Mouse (Mus musculus): ENCODE measurements at regions not wholly inside any gene's neighbourhood (a gene's known extent, or its start where the extent isn't known, plus 50 kb on each side); places are given as distances from the start of the nearest gene placed in this dataset.
"Not testable (repeated sequence)": the region's sequence is repeated elsewhere in the genome, so short reads cannot be mapped to it uniquely, and the experiment has no call there.

DNA sequence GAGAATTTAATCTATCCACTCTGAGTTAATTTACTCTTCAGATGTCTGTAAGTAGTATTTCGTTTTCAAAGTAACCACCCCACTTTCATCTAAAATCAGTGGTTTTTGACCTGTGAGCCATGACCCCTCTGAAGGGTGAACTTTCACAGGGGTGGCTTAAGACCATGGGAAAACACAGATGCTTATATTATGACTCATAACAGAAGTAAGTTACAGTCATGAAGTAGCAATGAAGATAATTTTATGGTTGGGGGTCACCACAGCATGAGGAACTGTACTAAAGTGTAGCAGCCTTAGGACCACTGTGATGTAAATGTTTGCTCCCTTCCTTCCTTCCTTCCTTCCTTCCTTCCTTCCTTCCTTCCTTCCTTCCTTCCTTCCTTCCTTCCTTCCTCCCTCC lies 215.2 kb downstream of the Zfp619 start:
- Histone ChIP-seq H3K4me3 (no peak overlapping the region), H3K4me1 (peaks cover 3% of the 10 kb centered on the region; the same call in 1 of the 2 replicates), H3K9me3 (no peaks in the 10 kb centered on the region), H3K4me2 (replicated peaks) (no peak overlapping the region), H3K36me3 (no peaks in the 10 kb centered on the region), H3K27me3 (replicated peaks) (no peaks in the 10 kb centered on the region), H3K9ac (no peak overlapping the region), H3K27ac (no peak overlapping the region)
- no peak for ATAC-seq (ENCODE audit: low FRiP score, low read depth)
- 85% methylated on average over 1 of the region's 1 CpGs for WGBS

- not testable (repeated sequence) for ATAC-seq (ENCODE audit: low FRiP score, low read depth); H3K9me3 ChIP-seq; H3K4me1 ChIP-seq; H3K4me3 ChIP-seq; H3K36me3 ChIP-seq; H3K27ac ChIP-seq; H3K4me2 ChIP-seq (replicated peaks); H3K27me3 ChIP-seq (replicated peaks); H3K9ac ChIP-seq
These were observed 230.8 kb downstream of the Zfp619 start for GRCm38 (mm10) chr7:39748395-39748794.

- no peaks in the 10 kb centered on the region for H3K36me3 ChIP-seq
- ATAC-seq (ENCODE audit: low FRiP score, low read depth): no peak
- no peak overlapping the region for H3K4me3 ChIP-seq
- no peak overlapping the region for H3K4me2 ChIP-seq (replicated peaks)
- no peak overlapping the region for H3K9ac ChIP-seq
- WGBS: 88% methylated on average over 7 of the region's 7 CpGs
- H3K27ac ChIP-seq: no peak overlapping the region
- no peaks in the 10 kb centered on the region for H3K4me1 ChIP-seq
- no peaks in the 10 kb centered on the region for H3K27me3 ChIP-seq (replicated peaks)
- H3K9me3 ChIP-seq: no peaks in the 10 kb centered on the region
These were observed 232.9 kb downstream of the Zfp619 start for GRCm38 (mm10) chr7:39750448-39750847.

GRCm38 (mm10) chr7:39764366-39764765 lies 246.8 kb downstream of the Zfp619 start:
- 90% methylated on average over 2 of the region's 2 CpGs for WGBS
- Histone ChIP-seq H3K4me2 (replicated peaks) (no peak overlapping the region), H3K4me3 (no peak overlapping the region), H3K4me1 (no peaks in the 10 kb centered on the region), H3K36me3 (no peaks in the 10 kb centered on the region), H3K27me3 (replicated peaks) (no peaks in the 10 kb centered on the region), H3K9ac (no peak overlapping the region), H3K27ac (no peak overlapping the region), H3K9me3 (no peaks in the 10 kb centered on the region)
- no peak for ATAC-seq (ENCODE audit: low FRiP score, low read depth)

- no peaks in the 10 kb centered on the region for H3K4me1 ChIP-seq
- H3K27ac ChIP-seq: no peak overlapping the region
- ATAC-seq (ENCODE audit: low FRiP score, low read depth): no peak
- H3K9ac ChIP-seq: no peak overlapping the region
- no peaks in the 10 kb centered on the region for H3K27me3 ChIP-seq (replicated peaks)
- H3K4me3 ChIP-seq: no peak overlapping the region
- no peak overlapping the region for H3K4me2 ChIP-seq (replicated peaks)
- H3K36me3 ChIP-seq: no peaks in the 10 kb centered on the region
- WGBS: 74% methylated on average over 5 of the region's 5 CpGs
- no peaks in the 10 kb centered on the region for H3K9me3 ChIP-seq
These were observed 247.5 kb downstream of the Zfp619 start for GRCm38 (mm10) chr7:39765094-39765493.

GRCm38 (mm10) chr7:39773291-39773690 lies 255.7 kb downstream of the Zfp619 start:
- no peaks in the 10 kb centered on the region for H3K4me1 ChIP-seq
- H3K4me3 ChIP-seq: no peak overlapping the region
- 91% methylated on average over 6 of the region's 6 CpGs for whole genome bisulfite sequencing
- no peak overlapping the region for H3K9ac ChIP-seq
- H3K27me3 ChIP-seq (replicated peaks): no peaks in the 10 kb centered on the region
- no peaks in the 10 kb centered on the region for H3K36me3 ChIP-seq
- no peak for ATAC-seq (ENCODE audit: low FRiP score, low read depth)
- no peaks in the 10 kb centered on the region for H3K9me3 ChIP-seq
- no peak overlapping the region for H3K4me2 ChIP-seq (replicated peaks)
- H3K27ac ChIP-seq: no peak overlapping the region

DNA sequence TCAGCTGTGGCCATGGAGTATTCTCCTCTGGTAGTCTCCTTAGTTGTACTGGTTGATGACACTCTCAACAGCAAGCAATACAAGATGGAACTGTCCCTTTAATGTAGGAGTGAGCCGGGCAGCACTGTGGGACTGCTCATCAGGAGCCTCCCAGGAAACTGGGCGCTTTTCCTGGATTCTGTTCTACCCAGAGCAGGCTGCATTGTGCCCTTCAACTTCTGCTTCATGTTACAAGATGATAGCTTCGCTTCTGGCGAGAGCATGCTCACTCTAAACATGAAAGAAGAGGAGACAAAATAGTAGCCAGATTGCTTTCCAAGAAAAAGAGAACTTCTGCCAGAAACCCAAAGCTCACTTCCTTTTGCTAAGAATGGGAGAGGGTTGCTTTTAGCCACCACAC lies 271.8 kb downstream of the Zfp619 start:
- ATAC-seq (ENCODE audit: low FRiP score, low read depth): no peak
- no peak overlapping the region for H3K27ac ChIP-seq
- no peak overlapping the region for H3K9ac ChIP-seq
- H3K36me3 ChIP-seq: no peaks in the 10 kb centered on the region
- no peak overlapping the region for H3K4me3 ChIP-seq
- WGBS: 83% methylated on average over 4 of the region's 4 CpGs
- H3K27me3 ChIP-seq (replicated peaks): no peaks in the 10 kb centered on the region
- no peak overlapping the region for H3K4me2 ChIP-seq (replicated peaks)
- no peaks in the 10 kb centered on the region for H3K9me3 ChIP-seq
- no peaks in the 10 kb centered on the region for H3K4me1 ChIP-seq

GRCm38 (mm10) chr7:39789880-39790279 lies 272.3 kb downstream of the Zfp619 start:
- no peaks in the 10 kb centered on the region for H3K36me3 ChIP-seq
- no peaks in the 10 kb centered on the region for H3K9me3 ChIP-seq
- no peak overlapping the region for H3K9ac ChIP-seq
- no peaks in the 10 kb centered on the region for H3K27me3 ChIP-seq (replicated peaks)
- 87% methylated on average over 4 of the region's 4 CpGs for WGBS
- H3K4me3 ChIP-seq: no peak overlapping the region
- ATAC-seq (ENCODE audit: low FRiP score, low read depth): no peak
- no peak overlapping the region for H3K27ac ChIP-seq
- no peaks in the 10 kb centered on the region for H3K4me1 ChIP-seq
- H3K4me2 ChIP-seq (replicated peaks): no peak overlapping the region

DNA sequence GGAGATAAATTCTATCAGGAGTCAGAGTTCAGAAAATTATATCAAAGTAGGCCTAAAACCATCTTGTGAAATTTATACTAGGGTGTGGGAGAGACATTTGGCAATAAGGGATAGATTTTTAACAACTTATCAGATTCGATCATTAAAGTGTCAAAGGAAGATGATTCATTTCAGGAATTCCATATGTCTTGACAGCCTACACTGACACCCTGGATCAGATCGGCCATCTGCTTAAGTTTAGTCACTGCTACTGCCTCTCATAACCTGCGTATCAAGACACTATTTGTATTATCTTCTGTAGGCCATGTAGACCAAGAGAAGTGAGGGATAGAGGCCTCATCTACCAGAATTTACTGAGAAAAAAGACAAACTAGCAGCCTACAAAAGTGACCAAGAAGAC lies 277.2 kb downstream of the Zfp619 start:
- Histone ChIP-seq H3K4me1 (no peaks in the 10 kb centered on the region), H3K4me3 (no peak overlapping the region), H3K36me3 (no peaks in the 10 kb centered on the region), H3K4me2 (replicated peaks) (no peak overlapping the region), H3K27me3 (replicated peaks) (no peaks in the 10 kb centered on the region), H3K9me3 (no peaks in the 10 kb centered on the region), H3K27ac (no peak overlapping the region), H3K9ac (no peak overlapping the region)
- no peak for ATAC-seq (ENCODE audit: low FRiP score, low read depth)
- 95% methylated on average over 3 of the region's 3 CpGs for WGBS

DNA sequence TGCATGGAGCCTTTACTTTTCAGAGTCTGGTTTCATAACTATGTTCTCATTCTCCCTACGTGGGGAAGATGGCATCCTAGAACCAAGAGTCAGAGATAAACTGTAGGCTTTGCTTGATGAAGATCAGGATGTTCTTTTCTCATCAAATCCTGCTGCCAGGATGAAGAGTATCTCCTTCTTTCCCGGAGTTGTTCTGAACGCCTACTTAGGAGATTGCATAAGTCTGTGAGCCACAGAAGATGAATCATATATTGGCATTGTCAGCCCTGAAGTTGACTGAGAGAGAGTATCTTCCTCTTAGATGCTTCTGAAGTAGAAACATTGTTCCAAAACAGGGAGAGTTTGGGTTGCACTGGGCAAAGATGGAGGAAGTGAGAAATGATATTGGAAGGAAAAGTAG lies 286.7 kb downstream of the Zfp619 start:
- Histone ChIP-seq H3K4me1 (no peaks in the 10 kb centered on the region), H3K27ac (no peak overlapping the region), H3K4me2 (replicated peaks) (no peak overlapping the region), H3K36me3 (no peaks in the 10 kb centered on the region), H3K4me3 (no peak overlapping the region), H3K27me3 (replicated peaks) (no peaks in the 10 kb centered on the region), H3K9me3 (no peaks in the 10 kb centered on the region), H3K9ac (no peak overlapping the region)
- no peak for ATAC-seq (ENCODE audit: low FRiP score, low read depth)
- 85% methylated on average over 3 of the region's 3 CpGs for WGBS

DNA sequence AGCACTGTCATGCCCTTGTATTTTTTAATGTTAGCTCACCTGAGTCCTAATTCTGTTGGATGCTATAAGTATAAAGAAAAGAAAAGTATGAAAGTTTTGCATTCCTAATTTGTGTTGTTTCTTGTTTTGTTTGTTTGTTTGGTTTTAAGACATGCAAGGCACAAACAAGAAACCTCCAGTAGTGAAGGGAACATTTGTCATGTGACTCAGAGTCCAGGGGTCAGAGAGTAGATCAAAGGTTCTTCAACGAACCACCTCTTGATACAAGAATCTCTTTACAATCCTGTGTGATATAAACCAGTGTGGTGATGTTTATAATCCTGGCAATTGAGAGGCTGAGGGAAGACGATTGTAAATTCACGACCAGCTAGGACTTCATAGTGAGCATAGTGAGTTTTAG lies 300.5 kb downstream of the Zfp619 start:
- Histone ChIP-seq H3K36me3 (no peaks in the 10 kb centered on the region), H3K4me2 (replicated peaks) (no peak overlapping the region), H3K4me3 (no peak overlapping the region), H3K9me3 (no peaks in the 10 kb centered on the region), H3K27ac (no peak overlapping the region), H3K4me1 (no peaks in the 10 kb centered on the region), H3K9ac (no peak overlapping the region), H3K27me3 (replicated peaks) (no peaks in the 10 kb centered on the region)
- WGBS: 71% methylated on average over 3 of the region's 3 CpGs
- no peak for ATAC-seq (ENCODE audit: low FRiP score, low read depth)

GRCm38 (mm10) chr7:39822550-39823178 lies 305.1 kb downstream of the Zfp619 start:
- Histone ChIP-seq H3K27ac (no peak overlapping the region), H3K27me3 (replicated peaks) (no peaks in the 10 kb centered on the region), H3K9me3 (no peaks in the 10 kb centered on the region), H3K4me2 (replicated peaks) (no peak overlapping the region), H3K9ac (no peak overlapping the region), H3K36me3 (no peaks in the 10 kb centered on the region), H3K4me3 (no peak overlapping the region), H3K4me1 (no peaks in the 10 kb centered on the region)
- ATAC-seq (ENCODE audit: low FRiP score, low read depth): no peak
- WGBS: 92% methylated on average over 4 of the region's 4 CpGs

DNA sequence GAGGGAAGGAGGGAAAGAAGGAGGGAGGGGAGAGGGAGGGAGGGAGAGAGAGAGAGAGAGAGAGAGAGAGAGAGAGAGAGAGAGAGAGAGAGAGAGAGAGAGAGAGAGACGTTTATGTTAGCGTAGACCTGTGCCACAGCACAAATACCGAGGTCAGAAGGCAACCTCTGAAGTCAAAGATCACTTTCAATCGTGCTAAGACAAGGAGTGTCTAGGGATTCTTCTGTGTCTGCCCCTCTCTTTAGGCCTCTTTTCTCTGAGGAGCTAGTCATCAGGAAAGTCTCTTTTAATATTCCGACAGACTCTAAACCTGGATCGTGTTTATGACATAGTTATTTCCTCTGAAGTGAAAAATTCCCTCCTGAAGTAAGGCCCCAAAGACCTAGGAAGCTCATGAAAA lies 310.8 kb downstream of the Zfp619 start:
- H3K9me3 ChIP-seq: no peaks in the 10 kb centered on the region
- H3K4me1 ChIP-seq: no peaks in the 10 kb centered on the region
- 47% methylated on average over 6 of the region's 6 CpGs for WGBS
- no peaks in the 10 kb centered on the region for H3K27me3 ChIP-seq (replicated peaks)
- no peak overlapping the region for H3K27ac ChIP-seq
- no peak overlapping the region for H3K4me2 ChIP-seq (replicated peaks)
- ATAC-seq (ENCODE audit: low FRiP score, low read depth): no peak
- H3K4me3 ChIP-seq: no peak overlapping the region
- no peak overlapping the region for H3K9ac ChIP-seq
- no peaks in the 10 kb centered on the region for H3K36me3 ChIP-seq

All from neural tube, embryonic 12.5 days (tissue).